Mouse (Mus musculus) G1E (cell line): ENCODE results near the gene 4933406M09Rik. TPM values are rescaled to one million over a fixed set of nuclear protein-coding genes. Genes with fewer than 3 reads are reported as not detected.
A peak's percentile ranks its signal among the peaks of the same experiment; 100 is the strongest.

Experiments
- ATAC-seq: 2 replicates; pipeline ENCODE4 v1.8.0; 2016; ENCODE audit warnings: mild to moderate bottlenecking; ENCODE audit not compliant: insufficient number of reproducible peaks, poor library complexity, low FRiP score, severe bottlenecking; ENCODE audit errors: extremely low read depth
- DNase-seq: peaks from one replicate; pipeline ENCODE4 v3.0.0; 2012; ENCODE audit warnings: low spot score
- H3K27me3 ChIP-seq: 2 replicates; pipeline ENCODE4 v1.6.1; 2012; ENCODE audit warnings: mild to moderate bottlenecking, low read length, inconsistent platforms; ENCODE audit not compliant: insufficient read depth
- H3K36me3 ChIP-seq: replicated peaks from 2 replicates; pipeline ENCODE3; 2012; ENCODE audit warnings: mild to moderate bottlenecking, inconsistent platforms
- H3K4me1 ChIP-seq: 2 replicates; pipeline ENCODE4 v1.6.1; 2012; ENCODE audit warnings: low read depth, low read length, inconsistent platforms, mixed read lengths; ENCODE audit not compliant: insufficient read depth
- H3K4me3 ChIP-seq: 2 replicates; pipeline ENCODE4 v1.5.1; 2012; ENCODE audit warnings: low read depth, mild to moderate bottlenecking, inconsistent platforms, low read length, moderate library complexity, mixed read lengths
- H3K9me3 ChIP-seq: replicated peaks from 2 replicates; pipeline ENCODE4 v1.6.1; 2012; ENCODE audit warnings: inconsistent platforms
- CTCF ChIP-seq: IDR thresholded peaks from 2 replicates; pipeline ENCODE4 v1.5.1; 2012; ENCODE audit warnings: low read depth, low read length, inconsistent platforms, mixed read lengths
- GATA1 ChIP-seq: IDR thresholded peaks from 2 replicates; pipeline ENCODE4 v1.6.1; 2012; ENCODE audit warnings: borderline replicate concordance, low read length, inconsistent platforms, mixed read lengths
- GATA2 ChIP-seq: IDR thresholded peaks from 2 replicates; pipeline ENCODE4 v1.6.1; 2012; ENCODE audit warnings: low read depth, low read length, inconsistent platforms, borderline replicate concordance
- POLR2AphosphoS5 ChIP-seq: IDR thresholded peaks from 2 replicates; pipeline ENCODE4 v1.6.1; 2012; ENCODE audit warnings: low read depth, low read length, inconsistent platforms; ENCODE audit not compliant: insufficient replicate concordance
- TAL1 ChIP-seq: conservative IDR thresholded peaks from 2 replicates; pipeline ENCODE4 v1.6.1; 2012; ENCODE audit warnings: low read depth, low read length, inconsistent platforms, mixed read lengths
- polyA plus RNA-seq: library from polyadenylated mRNA; stranded (reverse); fragments of >175 nt; gene quantifications from 2 replicates; pipeline ENCODE4 v1.2.3, GENCODE M21; 2012
- total RNA-seq, 2 experiments: library from RNA; stranded (forward) in 1 of 2; stranded (reverse) in 1 of 2; fragments of 200-1000 nt in 1 of 2; fragments of >200 nt in 1 of 2; fragmentation: Nextera tagmentation in 1 of 2; gene quantifications; 2 replicates each; pipeline ENCODE4 v1.2.3; 2014 to 2017

The 4933406M09Rik gene
- total and polyA plus RNA-seq, 3 experiments = 0.16 TPM; not detected in 2

DNA sequence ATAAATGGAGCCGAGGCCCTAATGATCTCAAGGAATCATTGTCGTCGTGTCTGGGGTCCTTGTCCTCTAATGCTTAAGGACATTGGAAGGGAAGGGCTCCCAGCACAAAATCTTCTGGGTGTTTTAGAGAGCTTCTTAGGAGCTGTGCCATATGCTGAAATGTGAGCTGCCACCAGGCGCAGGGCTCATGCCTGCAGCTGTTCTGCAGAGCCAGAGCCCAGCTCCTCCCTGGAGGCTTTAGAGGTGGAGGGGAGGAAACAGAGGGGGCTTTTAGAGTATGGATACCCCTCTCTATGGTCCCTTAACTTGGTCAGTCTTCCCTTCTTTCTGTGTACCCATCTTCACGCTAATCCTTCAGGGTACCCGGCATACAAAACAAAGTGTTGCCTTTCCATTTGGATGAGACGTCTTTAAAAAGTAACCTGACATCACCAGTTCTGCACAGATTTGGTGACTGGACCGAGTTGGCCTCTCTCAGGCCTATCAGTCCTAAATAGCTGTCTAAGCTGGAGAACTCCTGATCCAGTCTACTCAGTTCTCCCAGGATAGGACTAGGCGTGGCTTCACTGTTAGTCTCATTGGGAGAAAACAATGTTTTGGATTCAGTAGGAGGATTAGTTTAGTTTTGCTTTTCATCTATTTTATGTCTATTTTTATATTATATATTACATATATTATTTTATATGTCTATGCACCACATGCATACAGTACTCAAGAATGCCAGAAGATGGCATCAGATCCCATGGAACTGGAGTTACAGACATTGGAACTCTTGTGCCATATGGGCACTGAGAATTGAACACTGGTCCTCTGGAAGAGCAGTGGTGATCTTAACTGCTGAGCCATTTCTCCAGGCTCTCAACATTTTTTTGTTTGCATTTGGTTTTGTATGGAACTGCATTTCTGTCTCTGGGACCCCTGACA is 26.2 kb downstream of the 4933406M09Rik start:
- Histone ChIP-seq H3K4me1 (peaks cover 39% of the 10 kb centered on the region), H3K4me3 (no peak overlapping the region), H3K36me3 (peaks cover 69% of the 10 kb centered on the region), H3K9me3 (no peaks in the 10 kb centered on the region), H3K27me3 (no peaks in the 10 kb centered on the region)
- DNase-seq (no peak), ATAC-seq (no peak)
- TF ChIP-seq GATA1 (no peak), TAL1 (no peak), GATA2 (no peak), POLR2AphosphoS5 (no peak), CTCF (no peak)

GRCm38 (mm10) chr1:134414038-134414437 is 28.3 kb downstream of the 4933406M09Rik start:
- TF ChIP-seq CTCF (no peak), GATA1 (no peak), TAL1 (no peak), GATA2 (no peak), POLR2AphosphoS5 (no peak)
- Histone ChIP-seq H3K9me3 (no peaks in the 10 kb centered on the region), H3K4me3 (no peak overlapping the region), H3K36me3 (peaks cover 65% of the 10 kb centered on the region), H3K4me1 (peaks cover 46% of the 10 kb centered on the region), H3K27me3 (no peaks in the 10 kb centered on the region)
- DNase-seq (no peak), ATAC-seq (no peak)

DNA sequence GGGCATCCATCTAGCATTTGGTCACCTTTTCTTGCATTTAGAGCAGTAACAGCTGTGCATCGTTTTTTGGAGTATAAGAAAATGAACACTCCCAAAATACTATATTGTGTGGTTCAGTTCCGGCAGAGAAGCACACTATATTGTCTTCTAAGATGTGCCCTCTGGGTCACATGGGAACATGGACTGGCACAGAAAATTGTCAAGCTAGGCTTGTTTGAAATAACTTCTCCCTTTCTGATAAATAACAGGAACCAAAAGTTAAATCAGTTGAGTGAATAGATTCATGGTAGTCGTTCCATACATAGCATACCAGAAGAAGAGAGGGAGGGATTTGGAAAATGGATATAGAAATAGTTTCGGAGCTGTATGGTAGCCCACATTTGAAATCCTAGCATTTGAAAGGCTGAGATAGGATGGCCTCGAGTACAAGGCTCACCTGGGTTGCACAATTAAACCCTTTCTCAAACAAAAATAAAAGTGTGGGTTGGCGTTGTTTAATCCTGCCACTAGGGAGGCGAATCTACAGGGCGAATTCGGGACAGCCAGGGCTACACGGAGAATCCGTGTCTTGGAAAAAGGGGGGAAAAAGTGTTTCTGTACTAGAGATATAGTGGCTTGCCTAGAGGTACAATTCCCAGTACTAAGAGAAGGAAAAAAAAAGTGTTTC is 28.9 kb downstream of the 4933406M09Rik start:
- H3K9me3 ChIP-seq = no peaks in the 10 kb centered on the region
- ATAC-seq (no peak), DNase-seq (no peak)
- H3K36me3 ChIP-seq = peaks cover 65% of the 10 kb centered on the region
- H3K4me1 ChIP-seq = peaks cover 52% of the 10 kb centered on the region
- no peak for TF ChIP-seq GATA1
- no peak for TF ChIP-seq TAL1
- TF ChIP-seq POLR2AphosphoS5 = no peak
- TF ChIP-seq GATA2 = no peak
- no peak for TF ChIP-seq CTCF
- no peaks in the 10 kb centered on the region for H3K27me3 ChIP-seq
- H3K4me3 ChIP-seq = peak overlapping the region; percentile 82

DNA sequence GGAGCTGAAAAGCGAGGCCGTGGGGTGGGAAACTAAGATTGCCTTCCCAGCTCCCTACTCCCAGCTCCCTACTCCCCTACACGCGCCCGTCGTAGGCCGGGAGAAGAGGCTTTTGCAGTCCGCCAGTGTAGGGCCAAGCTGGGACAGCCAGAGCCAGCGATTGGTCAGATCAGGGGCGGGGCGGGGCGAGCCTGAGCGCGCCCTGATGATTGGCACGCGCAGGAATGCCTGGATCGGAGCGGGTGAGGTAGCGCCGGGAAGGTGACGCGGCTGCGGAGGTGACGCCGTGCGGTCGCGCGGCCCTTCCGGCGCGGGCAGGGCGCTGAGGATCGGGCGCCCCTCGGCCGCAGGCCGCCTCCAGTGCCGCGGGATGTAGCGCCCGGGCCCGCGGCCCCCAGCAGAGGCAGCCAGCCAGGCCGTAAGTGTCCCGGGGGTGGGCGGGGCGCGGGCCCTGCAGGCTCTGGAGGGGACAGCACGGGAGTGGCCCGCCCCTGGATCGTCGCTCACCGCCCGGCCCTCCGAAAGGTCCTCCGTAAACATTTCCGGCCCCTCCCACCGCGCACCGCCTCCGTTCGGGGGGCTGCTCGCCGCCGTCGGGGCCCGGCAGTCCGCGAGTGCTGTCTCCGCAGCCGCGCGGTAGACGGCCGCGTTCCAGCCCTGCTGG is 29.6 kb downstream of the 4933406M09Rik start, which contains the start of gene Adipor1:
Gene Adipor1, plus strand, starts transcription at position 211 of the 664 bp plus-strand sequence.
- Histone ChIP-seq H3K4me1 (peaks cover 58% of the 10 kb centered on the region), H3K27me3 (no peaks in the 10 kb centered on the region), H3K9me3 (no peaks in the 10 kb centered on the region), H3K36me3 (peaks cover 65% of the 10 kb centered on the region), H3K4me3 (peak within 1 kb of the TSS; percentile 82)
- DNase-seq = peak; percentile 96
- ATAC-seq = peak; percentile 98
- TF ChIP-seq GATA2 (no peak), GATA1 (no peak)

- H3K9me3 ChIP-seq = no peaks in the 10 kb centered on the region
- H3K36me3 ChIP-seq = peaks cover 63% of the 10 kb centered on the region
- H3K4me1 ChIP-seq = peaks cover 81% of the 10 kb centered on the region
- TF ChIP-seq GATA1 = no peak
- TF ChIP-seq TAL1 = no peak
- TF ChIP-seq POLR2AphosphoS5 = no peak
- no peak for TF ChIP-seq GATA2
- TF ChIP-seq CTCF = no peak
- ATAC-seq (no peak), DNase-seq (no peak)
- no peak overlapping the region for H3K4me3 ChIP-seq
- no peaks in the 10 kb centered on the region for H3K27me3 ChIP-seq
Observed at GRCm38 (mm10) chr1:134418414-134418975, 32.8 kb downstream of the 4933406M09Rik start.

- H3K9me3 ChIP-seq = no peaks in the 10 kb centered on the region
- TF ChIP-seq GATA2 = no peak
- no peak for TF ChIP-seq POLR2AphosphoS5
- no peak for TF ChIP-seq CTCF
- no peak for TF ChIP-seq TAL1
- no peak for TF ChIP-seq GATA1
- no peak overlapping the region for H3K4me3 ChIP-seq
- H3K4me1 ChIP-seq = peaks cover 85% of the 10 kb centered on the region
- peaks cover 69% of the 10 kb centered on the region for H3K36me3 ChIP-seq
- ATAC-seq (no peak), DNase-seq (no peak)
- H3K27me3 ChIP-seq = no peaks in the 10 kb centered on the region
Observed at GRCm38 (mm10) chr1:134419176-134419575, 33.4 kb downstream of the 4933406M09Rik start.
